Mouse (Mus musculus) spleen, adult 2 months (tissue): ENCODE data around the gene Tmem198. TPM values are rescaled to one million over a fixed set of nuclear protein-coding genes. Genes with fewer than 3 reads are reported as not detected.
A peak's percentile ranks its signal among the peaks of the same experiment; 100 is the strongest.

ENCODE experiments used
- DNase-seq, 2 experiments: peaks; one replicate each; pipeline versions ENCODE4 v3.0.0 to v3.0.0-alpha.2; 2012 to 2021; ENCODE audit warnings: low spot score in 2 of 2, low read depth in 1 of 2
- H3K27ac ChIP-seq: fragments of 200-500 bp; 2 replicates; pipeline ENCODE4 v1.5.1; 2012; ENCODE audit warnings: low read length, inconsistent platforms; ENCODE audit not compliant: insufficient read depth
- H3K27me3 ChIP-seq: fragments of 200-500 bp; 2 replicates; pipeline ENCODE4 v1.6.1; 2012; ENCODE audit warnings: mild to moderate bottlenecking, moderate library complexity, low read length, inconsistent platforms; ENCODE audit not compliant: control insufficient read depth, insufficient read depth
- H3K36me3 ChIP-seq: fragments of 200-500 bp; 2 replicates; pipeline ENCODE4 v1.6.1; 2012; ENCODE audit warnings: mild to moderate bottlenecking, low read length, inconsistent platforms; ENCODE audit not compliant: control insufficient read depth, insufficient read depth
- H3K4me1 ChIP-seq: fragments of 200-500 bp; 2 replicates; pipeline ENCODE4 v1.6.1; 2011; ENCODE audit warnings: inconsistent platforms; ENCODE audit not compliant: control insufficient read depth, insufficient read depth, insufficient read length
- H3K4me3 ChIP-seq: fragments of 200-500 bp; 2 replicates; pipeline ENCODE4 v1.5.1; 2011; ENCODE audit warnings: mild to moderate bottlenecking, inconsistent platforms; ENCODE audit not compliant: insufficient read depth, insufficient read length; ENCODE audit errors: extremely low read depth
- CTCF ChIP-seq: fragments of 200-500 bp; IDR thresholded peaks from 2 replicates; pipeline ENCODE4 v1.5.1; 2011; ENCODE audit warnings: mild to moderate bottlenecking, inconsistent platforms; ENCODE audit not compliant: insufficient read depth, insufficient read length, insufficient replicate concordance; ENCODE audit errors: extremely low read depth
- POLR2A ChIP-seq: fragments of 200-500 bp; IDR thresholded peaks from 2 replicates; pipeline ENCODE4 v1.6.1; 2011; ENCODE audit warnings: low read depth, low read length, inconsistent platforms
- WGBS: fragments of 180-500 bp; shearing (Covaris S2); methylation state at CpG from one replicate; pipeline ENCODE4 v1.1.7; 2018; 5-methylcytosine and 5-hydroxymethylcytosine counted together
- polyA plus RNA-seq: library from polyadenylated mRNA; depleted of rRNA; stranded (reverse); fragments of >200 nt; gene quantifications from 2 replicates; pipeline ENCODE4 v1.2.3, GENCODE M21; 2012; rRNA removed

The Tmem198 gene
- 2.6 and 3.6 TPM in 2 replicates for polyA plus RNA-seq

- under 1% methylated on average over 75 of the region's 76 CpGs for WGBS
- H3K36me3 ChIP-seq: peaks cover 15% of the 10 kb centered on the region
- peak; percentile 84 to 94 for DNase-seq
- H3K27ac ChIP-seq: peak within 1 kb of the TSS; percentile 84
- peak within 1 kb of the TSS; percentile 79 for H3K4me3 ChIP-seq
- H3K4me1 ChIP-seq: peaks cover 19% of the 10 kb centered on the region
- no peaks in the 10 kb centered on the region for H3K27me3 ChIP-seq
- TF ChIP-seq CTCF (no peak), POLR2A (peak; percentile 2; the same call in 1 of the 2 replicates)
Observed at GRCm38 (mm10) chr1:75478916-75479634, at the start of gene Tmem198, which contains the start of gene Chpf. Gene Tmem198, plus strand, starts transcription at chr1:75479532. Gene Chpf, minus strand, starts transcription at chr1:75479307.

GRCm38 (mm10) chr1:75435475-75436328 is 43.6 kb upstream of the Tmem198 start, which contains the start of gene Gmppa:
Gene Gmppa, plus strand, starts transcription at chr1:75435930.
- 9% methylated on average over 28 of the region's 28 CpGs for whole genome bisulfite sequencing
- Histone ChIP-seq H3K36me3 (peaks cover 1% of the 10 kb centered on the region; the same call in 1 of the 2 replicates), H3K27ac (no peak within 1 kb of the TSS), H3K4me1 (peaks cover 8% of the 10 kb centered on the region; the same call in 1 of the 2 replicates), H3K27me3 (no peaks in the 10 kb centered on the region), H3K4me3 (peak within 1 kb of the TSS; percentile 82)
- peak; percentile 28 to 68 for DNase-seq
- TF ChIP-seq CTCF (no peak), POLR2A (peak; percentile 81)

- Histone ChIP-seq H3K4me1 (peaks cover 8% of the 10 kb centered on the region; the same call in 1 of the 2 replicates), H3K4me3 (no peak overlapping the region), H3K27ac (no peak overlapping the region), H3K36me3 (peaks cover 5% of the 10 kb centered on the region; the same call in 1 of the 2 replicates), H3K27me3 (no peaks in the 10 kb centered on the region)
- WGBS: 91% methylated on average over 9 of the region's 9 CpGs
- no peak for DNase-seq
- no peak for TF ChIP-seq CTCF
- no peak for TF ChIP-seq POLR2A
Observed at GRCm38 (mm10) chr1:75438782-75439181, 40.5 kb upstream of the Tmem198 start.

GRCm38 (mm10) chr1:75440661-75441060 is 38.7 kb upstream of the Tmem198 start:
- Histone ChIP-seq H3K36me3 (peaks cover 5% of the 10 kb centered on the region; the same call in 1 of the 2 replicates), H3K27ac (no peak overlapping the region), H3K27me3 (no peaks in the 10 kb centered on the region), H3K4me3 (no peak overlapping the region), H3K4me1 (peaks cover 6% of the 10 kb centered on the region; the same call in 1 of the 2 replicates)
- no peak for DNase-seq
- WGBS: 93% methylated on average over 7 of the region's 7 CpGs
- TF ChIP-seq POLR2A (no peak), CTCF (no peak)

GRCm38 (mm10) chr1:75441471-75441996 is 37.8 kb upstream of the Tmem198 start:
- H3K36me3 ChIP-seq: peaks cover 5% of the 10 kb centered on the region; the same call in 1 of the 2 replicates
- peaks cover 3% of the 10 kb centered on the region; the same call in 1 of the 2 replicates for H3K4me1 ChIP-seq
- no peak for TF ChIP-seq CTCF
- TF ChIP-seq POLR2A: no peak
- peaks cover 2% of the 10 kb centered on the region; the same call in 1 of the 2 replicates for H3K27me3 ChIP-seq
- 93% methylated on average over 15 of the region's 15 CpGs for WGBS
- no peak overlapping the region for H3K27ac ChIP-seq
- no peak overlapping the region for H3K4me3 ChIP-seq
- no peak for DNase-seq

- Histone ChIP-seq H3K36me3 (peaks cover 5% of the 10 kb centered on the region; the same call in 1 of the 2 replicates), H3K27ac (no peak overlapping the region), H3K4me3 (no peak overlapping the region), H3K4me1 (peaks cover 2% of the 10 kb centered on the region; the same call in 1 of the 2 replicates), H3K27me3 (peaks cover 6% of the 10 kb centered on the region)
- TF ChIP-seq POLR2A (no peak), CTCF (no peak)
- 87% methylated on average over 9 of the region's 9 CpGs for WGBS
- DNase-seq: no peak
Observed at GRCm38 (mm10) chr1:75442171-75442570, 37.2 kb upstream of the Tmem198 start.
